Mouse (Mus musculus): ENCODE results near the gene Vrk1.

Vrk1 gene

DNA sequence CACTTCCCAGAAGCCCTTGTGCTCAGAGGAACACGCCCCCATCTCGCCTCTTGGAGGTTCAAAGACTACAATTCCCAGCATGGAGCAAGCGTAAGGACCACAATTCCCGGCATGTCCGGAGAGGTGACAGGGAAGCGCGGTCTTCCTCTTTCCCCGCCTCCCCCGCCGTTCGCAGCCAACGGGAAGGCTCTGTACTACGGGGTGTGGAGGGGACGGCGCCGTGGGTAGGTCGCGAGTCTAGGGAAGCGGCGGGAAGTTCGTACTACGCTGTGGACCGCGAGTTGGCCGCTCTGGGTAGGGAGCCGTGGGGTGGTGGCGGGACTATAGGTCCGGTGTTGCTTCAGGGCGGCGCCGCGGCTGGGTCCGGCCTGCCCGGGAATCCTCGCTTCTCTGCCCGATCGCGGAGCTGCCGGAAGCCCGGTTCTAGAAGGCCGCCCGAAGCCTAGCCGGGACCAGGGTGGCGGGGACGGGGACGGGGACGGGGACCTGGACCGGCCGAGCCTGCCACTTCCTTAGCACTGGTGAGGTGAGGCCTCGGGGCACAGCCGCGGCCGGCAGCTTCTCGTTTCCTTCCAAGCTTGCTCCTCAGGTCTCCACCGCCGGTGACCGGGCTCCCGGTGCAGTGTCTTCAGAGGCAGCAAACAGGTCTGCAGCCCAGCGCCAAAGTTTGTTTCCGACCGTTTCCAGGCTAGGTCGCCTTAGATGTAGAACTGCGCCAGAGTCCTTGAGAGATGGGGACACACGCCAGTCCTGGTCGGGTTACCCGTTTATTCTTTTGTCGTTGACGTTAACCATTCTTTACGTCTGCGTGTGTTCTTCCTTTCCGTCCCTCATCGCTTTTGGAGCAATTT, at the start of gene Vrk1:
Gene Vrk1 (plus strand): TSS at position 164 of the 851 bp plus-strand sequence.
- DNase-seq (ENCODE audit: low spot score), result peak; percentile 98

DNA sequence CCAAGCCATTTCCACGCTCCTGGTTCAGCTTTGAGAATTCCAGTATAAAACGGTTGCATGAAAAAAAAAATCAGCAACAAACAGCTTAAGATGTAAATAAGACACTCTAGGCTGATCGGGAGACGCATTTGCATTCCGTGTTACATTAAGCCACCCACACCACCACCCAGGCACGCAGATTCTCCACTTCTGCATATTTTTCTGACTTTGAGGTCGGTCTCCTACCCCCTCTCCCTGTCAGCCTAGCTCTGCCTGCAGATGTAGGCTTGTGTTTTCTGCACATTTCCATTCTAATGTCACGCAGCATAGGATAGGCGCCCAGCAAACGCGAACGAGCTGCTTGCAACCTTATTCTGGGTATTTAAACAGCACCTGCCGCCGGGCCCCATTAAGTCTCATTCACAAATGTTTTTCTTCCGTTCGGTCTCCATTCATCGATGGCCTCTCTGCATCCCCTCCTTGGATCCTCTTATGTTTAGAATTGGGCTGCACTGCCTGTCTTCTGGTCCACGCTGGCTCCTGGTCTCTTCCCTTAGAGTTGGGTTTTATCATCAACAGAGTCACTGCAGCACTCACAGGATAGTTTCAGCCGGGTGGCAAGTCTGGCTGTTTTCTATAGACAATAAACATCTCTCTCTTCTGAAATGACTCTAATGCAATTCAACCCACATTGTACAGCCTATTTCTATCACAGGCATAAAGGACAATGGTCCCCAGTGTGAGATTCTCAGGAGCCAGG, 49.3 kb upstream of the Vrk1 start:
- no peak for DNase-seq (ENCODE audit: low spot score)

DNA sequence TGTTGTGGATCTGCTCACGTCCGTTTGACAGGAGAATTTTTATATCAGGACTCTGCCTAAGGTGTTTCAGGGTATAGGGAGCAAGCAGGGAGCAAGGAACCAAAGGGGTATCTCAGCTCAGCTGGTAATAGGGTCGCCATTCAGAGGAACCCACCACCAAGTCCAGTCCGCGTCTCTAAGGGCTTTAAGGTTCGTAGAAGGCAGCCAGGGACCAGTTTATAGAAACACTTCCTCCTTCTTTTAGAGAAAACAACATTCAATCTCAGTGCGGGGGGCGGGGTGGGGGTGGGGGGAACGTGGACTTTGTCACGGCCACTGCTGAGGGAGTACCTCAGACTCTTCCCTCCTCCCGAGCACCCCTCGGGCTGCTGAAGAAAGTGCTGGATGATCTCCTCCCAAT, 48.4 kb upstream of the Vrk1 start:
- no peak for DNase-seq (ENCODE audit: low spot score)

DNA sequence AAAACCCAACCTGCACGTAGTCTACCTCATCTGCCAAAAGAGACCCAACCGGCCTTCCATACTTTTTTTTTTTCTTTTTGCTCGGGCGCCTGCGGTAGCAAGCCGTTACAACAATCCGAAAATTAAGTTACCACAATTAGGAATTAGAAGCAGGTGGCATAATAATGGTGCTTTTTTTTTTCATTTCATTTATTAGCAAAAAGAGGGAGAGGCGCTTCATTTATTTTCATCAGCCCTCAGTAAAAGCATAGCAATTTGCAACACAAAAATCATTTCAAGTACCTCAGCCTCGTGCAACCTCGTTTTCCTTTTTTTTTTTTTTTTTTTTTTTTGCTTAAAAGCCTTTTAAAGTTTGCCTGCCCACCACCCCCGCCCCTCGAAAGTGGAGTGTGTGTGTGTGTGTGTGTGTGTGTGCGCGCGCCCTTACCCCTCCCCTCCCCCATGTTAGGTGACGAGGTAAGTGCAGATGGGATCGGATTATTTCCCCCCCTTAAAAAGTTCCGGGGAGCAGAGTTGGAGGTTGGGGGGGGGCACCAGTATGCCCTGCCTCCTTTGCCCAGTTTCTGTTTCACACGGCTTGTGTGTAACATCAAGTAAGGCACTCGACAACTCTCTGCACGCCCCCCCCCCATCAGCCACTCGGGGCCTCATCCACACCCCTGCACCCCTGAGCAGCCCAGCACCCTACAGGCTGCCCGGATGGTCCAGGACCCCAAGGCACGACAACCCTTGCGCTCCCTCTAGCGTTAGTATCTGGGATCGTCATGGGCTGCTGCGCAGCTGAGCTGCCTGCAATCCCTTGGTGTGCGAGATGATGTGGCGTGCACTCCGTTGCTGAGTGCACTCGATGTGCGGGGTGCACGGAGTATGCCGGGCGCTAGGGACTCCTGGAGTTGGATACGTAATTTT, 47.7 kb upstream of the Vrk1 start:
- DNase-seq (ENCODE audit: low spot score), result peak; percentile 87

DNA sequence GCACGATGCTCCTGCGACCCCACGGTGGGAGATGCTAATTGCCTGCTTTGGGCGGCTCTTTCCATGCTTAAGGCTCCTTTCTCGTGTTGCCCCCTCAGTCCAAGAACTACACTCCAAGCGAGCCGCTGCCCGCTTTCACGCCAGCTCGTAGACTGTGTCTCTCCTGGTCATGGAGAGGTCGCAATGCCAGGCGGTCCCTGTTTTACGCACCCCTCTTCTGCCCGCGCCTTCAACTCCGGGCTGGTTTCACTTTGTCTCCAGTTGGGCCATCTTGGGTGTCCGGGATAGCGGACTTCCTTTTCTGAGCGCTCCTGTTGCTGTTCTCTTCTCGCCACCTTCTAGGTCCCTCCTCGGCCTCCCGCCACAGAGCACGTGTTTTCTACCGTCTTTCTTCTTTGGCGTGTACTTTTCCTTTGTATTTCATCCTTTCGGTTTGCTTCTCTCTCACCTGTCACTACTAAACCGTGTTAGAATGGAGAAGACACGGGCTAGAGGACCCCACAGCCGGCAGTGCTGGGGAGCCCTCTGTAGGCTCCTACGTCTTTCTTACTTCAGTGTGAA, 46.9 kb upstream of the Vrk1 start:
- DNase-seq (ENCODE audit: low spot score), result peak; percentile 26

DNA sequence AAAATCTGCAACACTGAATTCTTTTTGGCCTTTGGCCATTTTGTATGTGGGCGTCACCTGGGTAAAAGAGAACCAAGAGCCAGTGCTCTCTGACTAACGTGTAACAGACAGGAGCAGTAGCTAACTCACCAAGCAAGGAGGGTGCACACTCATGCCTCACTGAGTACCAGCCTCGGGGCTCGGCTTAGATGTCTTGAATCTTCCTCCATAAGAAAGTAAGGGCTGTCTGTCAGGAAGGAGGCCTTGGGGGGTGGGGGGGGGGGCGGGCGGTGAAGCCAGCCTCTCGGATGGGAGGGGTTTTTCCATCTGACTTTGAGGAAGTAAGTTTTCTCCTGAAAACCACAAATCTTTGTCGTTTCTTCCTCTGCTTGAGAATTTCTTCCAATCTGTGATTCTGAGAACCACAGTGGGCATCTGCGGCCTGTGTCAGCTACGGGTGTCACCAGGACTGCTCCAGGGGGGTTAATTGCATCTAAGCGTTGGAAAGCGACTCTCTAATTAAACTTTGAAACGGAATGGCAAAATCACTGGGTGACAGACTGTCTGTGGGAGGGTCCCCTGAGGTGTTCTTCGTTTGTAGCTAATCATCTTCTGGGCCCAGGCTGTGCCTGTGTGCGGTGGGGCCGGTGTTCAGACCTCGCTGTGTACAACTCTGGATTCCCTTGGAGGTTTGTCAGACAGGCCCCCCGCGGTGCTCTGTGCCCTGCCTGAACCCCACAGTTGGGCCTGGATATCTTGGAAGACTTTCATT, 43.0 kb upstream of the Vrk1 start:
- no peak for DNase-seq (ENCODE audit: low spot score)

DNA sequence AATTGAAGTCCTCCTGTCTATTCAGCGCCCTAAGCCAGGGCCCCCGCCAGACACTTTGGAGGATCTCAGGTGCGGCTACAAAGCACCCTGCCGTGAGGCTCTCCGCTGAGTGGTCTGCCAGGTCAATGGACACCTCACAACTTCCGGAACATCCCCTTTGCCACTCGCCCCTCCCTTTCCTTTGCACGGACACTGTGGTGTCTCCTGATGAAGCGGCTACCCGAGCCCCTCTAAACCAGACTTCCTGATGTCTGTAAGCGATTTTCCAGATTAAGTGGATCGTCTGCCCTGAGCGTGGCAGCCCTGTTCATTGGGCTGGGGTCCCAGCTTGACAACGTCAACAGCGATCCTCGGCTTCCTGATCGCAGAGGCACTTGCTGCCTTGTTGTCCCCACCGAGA, 42.2 kb upstream of the Vrk1 start:
- DNase-seq (ENCODE audit: low spot score), result no peak

DNA sequence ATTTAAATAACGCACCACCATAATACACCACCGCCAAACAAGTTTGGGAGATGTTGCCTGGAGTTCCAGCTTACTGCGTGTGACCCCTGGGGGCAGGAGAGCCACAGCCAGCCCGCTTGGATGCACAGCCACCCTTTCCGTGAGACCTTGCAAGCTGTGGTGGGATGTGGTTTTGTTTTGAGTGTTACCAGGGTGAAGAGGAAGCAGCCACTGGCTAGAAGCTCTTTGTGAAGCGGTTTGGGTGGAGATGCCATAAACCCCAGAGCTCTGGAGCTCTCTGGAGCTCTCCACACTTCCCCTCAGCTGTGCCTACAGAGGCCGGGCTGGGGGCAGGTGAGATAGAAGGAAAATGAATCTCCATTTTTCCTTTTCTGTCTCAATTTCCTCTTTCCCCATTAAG, 38.8 kb upstream of the Vrk1 start:
- peak; percentile 44 for DNase-seq (ENCODE audit: low spot score)

DNA sequence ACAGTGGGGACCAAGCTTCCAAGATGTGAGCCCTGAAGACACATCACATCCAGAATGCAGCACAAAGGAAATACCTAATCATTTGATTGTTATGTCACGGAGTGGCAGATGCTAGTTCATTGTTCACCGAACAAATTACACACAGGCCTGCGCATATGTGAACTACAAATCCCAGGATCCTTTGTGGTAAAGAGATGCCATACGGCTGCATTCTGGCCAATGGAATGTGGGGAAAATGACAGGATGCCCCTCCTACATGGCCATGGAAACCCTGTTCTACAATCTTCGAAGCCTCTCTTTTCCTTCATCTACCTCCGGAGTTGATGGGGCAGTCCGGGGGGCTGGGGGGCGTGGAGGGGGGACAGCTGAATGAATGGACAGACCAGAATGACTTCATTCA, 37.4 kb upstream of the Vrk1 start:
- no peak for DNase-seq (ENCODE audit: low spot score)

DNA sequence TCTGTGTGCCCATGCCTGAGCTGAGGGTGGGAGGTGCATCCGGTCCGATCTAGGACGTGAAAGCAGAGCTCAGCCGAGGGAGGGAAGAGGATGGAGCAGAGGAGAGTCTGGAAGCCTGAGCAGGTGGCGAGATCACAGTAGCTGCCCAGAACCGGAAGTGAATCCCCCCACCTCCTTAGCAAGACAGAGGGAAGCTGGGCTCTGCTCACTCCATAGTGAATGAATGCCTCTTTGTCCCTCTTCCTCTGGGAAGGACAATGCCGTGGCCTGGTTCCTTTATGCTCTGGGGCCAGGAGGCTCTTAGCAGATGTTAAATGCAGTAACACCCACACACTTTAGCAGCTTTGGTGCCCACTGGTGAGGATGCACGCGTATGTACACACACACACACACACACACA, 36.3 kb upstream of the Vrk1 start:
- no peak for DNase-seq (ENCODE audit: low spot score)

DNA sequence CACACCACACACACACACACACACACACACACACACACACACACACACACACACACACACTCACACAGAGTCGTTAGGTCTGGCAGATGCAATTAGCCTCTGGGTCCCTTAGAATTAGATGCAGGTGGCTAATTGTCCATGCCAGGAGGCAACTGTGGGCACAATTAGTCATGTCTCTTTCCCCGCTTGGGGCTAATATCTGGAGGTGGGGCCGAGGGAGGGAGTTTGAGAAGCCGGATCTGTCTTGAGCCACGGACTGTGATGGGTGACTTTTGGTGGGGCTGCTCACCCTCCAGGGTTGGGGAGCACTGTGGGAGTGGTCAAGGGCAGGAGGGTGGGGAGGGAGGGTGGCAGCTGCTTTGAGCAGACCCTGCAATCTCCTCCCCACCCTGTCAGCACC, 35.9 kb upstream of the Vrk1 start:
- DNase-seq (ENCODE audit: low spot score), result no peak

DNA sequence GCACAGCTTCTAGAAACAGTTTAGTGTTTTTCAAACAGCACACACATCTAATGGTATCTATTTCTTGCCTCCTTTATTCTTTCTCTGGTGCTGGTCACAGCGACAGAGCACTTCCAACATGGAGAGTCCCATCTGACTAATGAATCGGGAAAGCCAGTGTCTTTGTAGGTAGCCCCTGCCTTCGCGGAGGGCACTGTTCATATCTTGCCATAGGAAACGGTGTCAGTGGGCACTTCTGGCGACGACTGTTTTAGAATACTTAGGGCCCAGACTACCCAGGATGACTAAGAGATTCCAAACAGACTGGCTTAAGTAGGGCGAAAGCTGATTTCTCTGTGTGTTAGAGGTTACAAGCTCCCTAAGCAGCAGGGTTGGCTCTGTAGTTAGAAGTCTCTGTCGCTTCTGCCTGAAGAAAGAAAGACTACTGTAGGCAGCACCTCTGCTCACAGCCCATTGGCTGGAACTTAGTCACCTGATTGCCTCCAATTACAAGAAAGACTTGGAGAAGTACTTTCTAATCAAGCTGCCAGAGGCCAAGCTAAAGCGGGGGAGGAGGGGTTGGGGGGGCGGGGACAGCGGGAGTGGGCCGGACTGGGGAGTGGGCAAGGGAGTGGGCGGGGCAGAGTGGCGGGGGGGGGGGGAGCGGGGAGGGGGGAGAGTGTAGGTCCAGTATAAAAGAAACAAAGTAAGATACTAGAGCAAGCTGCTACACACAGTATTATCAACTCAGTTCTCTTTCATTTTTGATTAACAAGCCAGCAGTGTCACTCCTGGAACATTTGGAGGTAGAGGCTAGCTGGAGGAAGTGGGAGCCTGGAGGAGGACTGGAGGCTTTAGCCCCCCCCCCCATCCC, 28.7 kb upstream of the Vrk1 start:
- DNase-seq (ENCODE audit: low spot score), result peak; percentile 63

DNA sequence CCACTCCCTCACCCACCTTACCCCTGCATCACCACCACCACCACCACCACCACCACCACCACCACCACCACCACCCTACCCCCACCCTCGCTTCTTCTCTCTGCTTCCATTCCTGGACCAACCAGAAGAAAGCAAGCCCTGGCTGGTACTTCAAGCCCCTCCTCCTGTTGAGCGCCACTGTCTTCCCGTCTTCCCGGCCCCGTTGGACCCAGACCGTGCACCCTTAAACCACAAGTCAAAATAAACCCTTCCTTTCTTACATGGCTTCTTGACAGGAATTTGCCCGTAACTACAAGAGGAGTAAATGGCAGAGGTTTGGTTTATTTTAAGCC, 28.1 kb upstream of the Vrk1 start:
- DNase-seq (ENCODE audit: low spot score), result no peak

DNA sequence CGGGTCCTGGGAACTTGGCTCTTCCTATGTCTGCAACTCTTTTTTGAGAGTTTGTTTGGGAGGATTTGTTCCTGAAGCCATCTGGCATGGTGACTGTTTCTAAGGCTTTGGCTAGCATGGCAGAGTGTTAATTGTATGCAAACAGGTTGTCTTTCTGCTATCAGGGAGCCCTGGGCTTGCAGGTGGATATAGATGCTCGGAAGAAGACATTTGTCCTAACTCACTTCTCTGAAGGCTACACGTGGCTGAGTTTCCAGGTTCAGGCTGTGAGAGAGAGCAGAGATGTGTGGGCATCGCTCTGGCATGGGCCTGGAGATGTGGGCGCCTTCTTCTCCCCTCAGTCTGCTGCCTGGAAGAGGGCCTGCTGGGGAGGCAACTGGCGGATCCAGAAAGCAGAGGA, 27.4 kb upstream of the Vrk1 start:
- no peak for DNase-seq (ENCODE audit: low spot score)

DNA sequence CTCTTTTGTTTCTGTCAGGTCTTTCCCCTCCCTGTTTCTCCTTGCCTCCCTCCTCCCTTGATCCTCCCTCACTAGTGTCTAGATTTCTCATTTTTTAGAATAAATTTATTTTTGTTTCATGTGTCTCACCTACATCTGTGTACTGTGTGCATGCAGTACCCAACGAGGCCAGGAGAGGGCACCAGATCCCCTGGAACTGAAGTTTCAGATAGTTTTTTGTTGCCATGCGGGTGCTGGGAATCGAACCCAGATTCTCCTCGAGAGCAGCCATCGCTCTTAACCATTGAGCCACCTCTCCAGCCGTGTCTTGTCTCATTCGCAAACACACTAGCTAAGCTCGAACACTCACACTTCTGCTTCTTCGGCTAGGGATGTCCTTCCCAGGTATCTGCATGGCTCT, 26.5 kb upstream of the Vrk1 start:
- DNase-seq (ENCODE audit: low spot score), result no peak

DNA sequence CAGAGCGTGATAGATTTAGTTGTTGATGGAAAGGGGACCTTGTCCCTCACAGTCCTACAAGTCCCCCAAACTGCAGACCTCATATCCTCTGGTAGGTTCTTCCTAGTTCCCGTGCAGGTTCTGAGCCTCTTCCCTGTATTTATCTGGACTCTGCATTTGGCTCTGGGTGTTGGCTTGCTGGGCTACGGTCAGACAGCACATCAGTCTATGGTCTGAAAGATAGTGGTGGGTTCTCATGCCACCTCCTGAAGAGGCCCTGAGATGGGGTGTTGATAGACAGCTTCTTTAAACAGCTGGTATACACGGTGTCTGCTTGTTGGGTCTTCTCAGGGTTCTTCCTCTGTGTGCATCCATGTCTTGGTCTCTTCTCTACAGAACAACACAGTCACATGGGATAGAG, 21.6 kb upstream of the Vrk1 start:
- no peak for DNase-seq (ENCODE audit: low spot score)

DNA sequence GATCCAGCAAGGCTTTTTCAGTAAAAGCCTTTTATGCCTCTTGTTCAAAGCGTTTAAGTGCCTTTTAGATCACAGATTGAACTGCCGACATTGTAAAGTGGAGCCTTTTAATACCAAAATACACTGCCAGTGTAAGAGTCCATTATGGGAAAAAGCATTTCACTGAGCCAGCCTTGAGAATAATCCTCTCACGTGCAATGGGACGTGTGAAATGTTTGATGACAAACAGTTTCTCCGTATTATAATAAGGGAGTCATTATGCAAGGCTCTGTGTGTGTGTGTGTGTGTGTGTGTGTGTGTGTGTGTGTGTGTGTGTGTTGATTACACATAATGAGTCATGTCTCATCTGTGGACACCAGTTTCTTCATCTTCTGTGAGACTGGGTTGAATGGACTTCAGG, 17.3 kb upstream of the Vrk1 start:
- no peak for DNase-seq (ENCODE audit: low spot score)

DNA sequence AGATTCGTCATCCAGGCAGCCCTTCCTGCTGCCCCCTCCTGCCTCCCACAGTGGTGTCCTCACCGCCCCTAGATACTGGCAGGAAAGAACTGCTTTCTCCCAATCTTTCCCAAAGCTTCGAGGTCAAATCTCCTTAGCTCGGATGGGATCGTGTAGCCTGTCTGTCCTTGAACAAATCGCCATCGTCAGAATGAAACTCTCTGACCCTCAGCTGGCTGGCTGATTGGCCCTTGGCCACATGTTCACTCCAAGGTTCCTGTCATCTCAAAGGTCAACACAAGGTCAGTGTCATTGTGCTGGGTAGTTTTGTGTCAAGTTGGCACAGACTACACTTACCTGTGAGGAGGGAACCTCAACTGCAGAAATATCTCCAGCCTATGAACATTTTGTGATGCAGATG, 16.7 kb upstream of the Vrk1 start:
- no peak for DNase-seq (ENCODE audit: low spot score)

DNA sequence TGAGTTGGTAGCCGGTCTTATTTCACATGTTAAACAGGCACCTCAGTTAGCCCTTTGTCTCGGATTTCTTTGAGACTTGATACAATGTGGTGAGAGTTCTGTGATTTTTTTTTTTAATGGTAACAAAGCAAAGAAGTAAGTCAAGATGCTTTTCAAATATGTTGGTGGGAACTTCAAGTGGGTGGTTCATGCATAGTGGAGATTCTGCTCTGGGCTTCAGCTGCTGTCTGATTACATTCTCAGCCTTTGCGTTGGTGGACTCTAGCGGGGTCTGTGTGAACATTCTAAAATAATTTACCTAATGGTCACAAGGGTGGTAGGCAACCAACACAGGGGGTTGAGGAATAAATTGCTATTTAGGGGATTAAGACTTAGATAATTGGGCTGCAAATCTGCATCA, 14.1 kb upstream of the Vrk1 start:
- no peak for DNase-seq (ENCODE audit: low spot score)

DNA sequence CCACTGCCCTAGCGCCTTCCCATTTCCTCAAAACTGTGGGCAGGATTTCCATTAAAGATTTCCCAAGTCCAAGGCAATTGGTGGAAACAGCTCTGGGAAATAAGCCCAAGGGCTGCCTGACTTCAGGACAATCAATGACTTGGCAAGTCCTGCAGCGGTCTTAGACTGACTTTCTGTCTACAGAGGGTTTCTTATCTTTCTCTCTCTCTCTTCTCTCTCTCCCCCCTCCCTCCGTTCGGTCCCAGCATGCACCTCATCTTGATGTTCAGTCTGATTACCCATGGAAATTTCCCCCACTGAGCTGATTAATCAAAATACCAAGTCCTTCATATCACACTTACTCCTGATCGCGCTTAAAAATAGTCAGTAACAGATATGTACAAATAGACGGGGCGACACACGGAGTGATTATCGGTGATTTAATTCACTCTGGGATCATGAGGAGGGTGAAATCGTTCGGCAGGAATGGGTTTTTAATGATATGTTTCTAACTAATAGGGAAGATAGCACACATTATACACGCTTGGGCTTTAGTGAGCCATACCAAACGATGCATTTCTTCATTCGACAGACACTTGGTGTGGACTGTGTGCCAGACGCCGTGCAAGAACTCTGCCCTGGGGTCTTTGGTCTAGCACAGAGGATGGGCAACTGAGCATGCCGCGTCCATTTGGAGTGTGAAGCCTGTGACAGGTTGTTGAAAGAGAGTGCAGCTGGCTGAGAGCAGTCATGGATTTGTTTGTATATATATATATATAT, 12.8 kb upstream of the Vrk1 start:
- DNase-seq (ENCODE audit: low spot score), result no peak

All from lung, postnatal 25 days (tissue).